Mouse (Mus musculus): ENCODE measurements around the gene Aldh2.

- TF ChIP-seq POLR2A (IDR thresholded peaks at IDR 0.05; ENCODE audit: low read depth, low read length): no peak
- no peak for TF ChIP-seq CTCF (IDR thresholded peaks at IDR 0.05; ENCODE audit: extremely low read depth, insufficient read depth, insufficient read length, insufficient replicate concordance)
Measured at GRCm38 (mm10) chr5:121595758-121596157, 2.1 kb upstream of the Aldh2 start.

Measured in spleen, adult 2 months (tissue).